Mouse (Mus musculus): ENCODE measurements around the gene Cdkl3. TPM values are rescaled to one million over a fixed set of nuclear protein-coding genes. Genes with fewer than 3 reads are reported as not detected.
"Not testable (repeated sequence)": the region's sequence is repeated elsewhere in the genome, so short reads cannot be mapped to it uniquely, and the experiment has no call there.

The Cdkl3 gene
- total RNA-seq, 2 experiments from 2014 or later: 13.6 to 13.7 TPM

GRCm38 (mm10) chr11:52117156-52117555 lies 113.1 kb downstream of the Cdkl3 start:
- DNase-seq (ENCODE audit: low spot score in 2 of 2): no peak
- Histone ChIP-seq H3K27ac (no peak overlapping the region), H3K4me3 (no peak overlapping the region)
- TF ChIP-seq CTCF (conservative IDR thresholded peaks at IDR 0.05): no peak

GRCm38 (mm10) chr11:52120415-52120814 lies 116.4 kb downstream of the Cdkl3 start:
- H3K4me3 ChIP-seq; DNase-seq (ENCODE audit: low spot score in 2 of 2); H3K27ac ChIP-seq: not testable (repeated sequence)
- TF ChIP-seq CTCF (conservative IDR thresholded peaks at IDR 0.05): peak; percentile 70

GRCm38 (mm10) chr11:52122045-52122444 lies 118.0 kb downstream of the Cdkl3 start:
- no peak for DNase-seq (ENCODE audit: low spot score in 2 of 2)
- no peak for TF ChIP-seq CTCF (conservative IDR thresholded peaks at IDR 0.05)
- no peak overlapping the region for H3K27ac ChIP-seq
- H3K4me3 ChIP-seq: no peak overlapping the region

- H3K27ac ChIP-seq: no peak overlapping the region
- no peak for DNase-seq (ENCODE audit: low spot score in 2 of 2)
- no peak for TF ChIP-seq CTCF (conservative IDR thresholded peaks at IDR 0.05)
- H3K4me3 ChIP-seq: no peak overlapping the region
These were observed 120.4 kb downstream of the Cdkl3 start for GRCm38 (mm10) chr11:52124468-52124867.

- no peak for DNase-seq (ENCODE audit: low spot score in 2 of 2)
- Histone ChIP-seq H3K4me3 (no peak overlapping the region), H3K27ac (no peak overlapping the region)
- no peak for TF ChIP-seq CTCF (conservative IDR thresholded peaks at IDR 0.05)
These were observed 123.1 kb downstream of the Cdkl3 start for GRCm38 (mm10) chr11:52127169-52127568.

GRCm38 (mm10) chr11:52127760-52128159 lies 123.7 kb downstream of the Cdkl3 start:
- Histone ChIP-seq H3K27ac (no peak overlapping the region; the same call in 1 of the 2 replicates), H3K4me3 (no peak overlapping the region)
- TF ChIP-seq CTCF (conservative IDR thresholded peaks at IDR 0.05): no peak
- DNase-seq (ENCODE audit: low spot score in 2 of 2): no peak

GRCm38 (mm10) chr11:52128316-52129061 lies 124.5 kb downstream of the Cdkl3 start:
- Histone ChIP-seq H3K4me3 (no peak overlapping the region), H3K27ac (peak overlapping the region; percentile 39)
- TF ChIP-seq CTCF (conservative IDR thresholded peaks at IDR 0.05): no peak
- DNase-seq (ENCODE audit: low spot score in 2 of 2): peak in 1 of 2 experiments; percentile 6

GRCm38 (mm10) chr11:52129171-52129570 lies 125.2 kb downstream of the Cdkl3 start:
- peak overlapping the region; percentile 78 for H3K27ac ChIP-seq
- DNase-seq (ENCODE audit: low spot score in 2 of 2): no peak
- peak; percentile 62 for TF ChIP-seq CTCF (conservative IDR thresholded peaks at IDR 0.05)

GRCm38 (mm10) chr11:52129621-52130450 lies 125.8 kb downstream of the Cdkl3 start:
- H3K27ac ChIP-seq: peak overlapping the region; percentile 78
- no peak for TF ChIP-seq CTCF (conservative IDR thresholded peaks at IDR 0.05)
- peak; percentile 48 to 57 for DNase-seq (ENCODE audit: low spot score in 2 of 2)
- no peak overlapping the region for H3K4me3 ChIP-seq

More at GRCm38 (mm10) chr11:52129171-52129570, 125.2 kb downstream of the Cdkl3 start:
- no peak overlapping the region for H3K4me3 ChIP-seq

GRCm38 (mm10) chr11:52130451-52131068 lies 126.5 kb downstream of the Cdkl3 start:
- Histone ChIP-seq H3K27ac (peak overlapping the region; percentile 78; the same call in 1 of the 2 replicates), H3K4me3 (no peak overlapping the region)
- DNase-seq (ENCODE audit: low spot score in 2 of 2): no peak
- TF ChIP-seq CTCF (conservative IDR thresholded peaks at IDR 0.05): peak; percentile 54

Small RNAs within 50 kb of the gene (microRNA-seq; reads per million reads assigned to microRNA genes)
- gene Gm24157: 0 to 0.37 reads per million in 2 experiments
- gene Mir3061: 13.3 to 20.1 reads per million in 2 experiments

Other genes starting within 250 kb of the Cdkl3 start
- gene Sec24a, start 240.6 kb upstream of the Cdkl3 start, total RNA-seq (2021): 10 to 100 TPM; 17.6 to 21.6 TPM
- gene Sar1b, start 240.5 kb upstream of the Cdkl3 start, total RNA-seq (2021): 10 to 100 TPM; 71.7 to 72.0 TPM
- gene Jade2, start 146.6 kb upstream of the Cdkl3 start, total RNA-seq (2021): 10 to 100 TPM; 39.2 to 42.1 TPM
- 10 to 100 TPM; 34.2 to 37.6 TPM for gene Cdkn2aipnl, start 36.6 kb upstream of the Cdkl3 start, total RNA-seq (2021)
- 100 to 1,000 TPM; 182 to 191 TPM for gene Ube2b, start 3.5 kb upstream of the Cdkl3 start, total RNA-seq (2021)
- 100 to 1,000 TPM; 110 to 112 TPM for gene Ppp2ca, start 94.5 kb downstream of the Cdkl3 start, total RNA-seq (2021)
- gene Olfr1373, start 141.3 kb downstream of the Cdkl3 start, total RNA-seq (2021): not detected
- not detected for gene Olfr1371, start 209.8 kb downstream of the Cdkl3 start, total RNA-seq (2021)
- gene Skp1a, start 227.8 kb downstream of the Cdkl3 start, total RNA-seq (2021): 100 to 1,000 TPM; 456 to 474 TPM